Mouse (Mus musculus) inflammation-experienced regulatory T-cells, adult 6 months (primary cell): ENCODE results near the gene Ubl4b. TPM values are rescaled to one million over a fixed set of nuclear protein-coding genes. Genes with fewer than 3 reads are reported as not detected.

Experiments used
- ATAC-seq: one replicate; pipeline ENCODE4 v1.8.0; 2017
- polyA plus RNA-seq, 3 experiments: library from polyadenylated mRNA; unstranded; fragments of 100-300 nt; shearing (Covaris generic); gene quantifications; one replicate each; pipeline ENCODE4 v1.2.1; 2017

Ubl4b gene
- polyA plus RNA-seq, 3 experiments from 2014 or later = not detected

DNA sequence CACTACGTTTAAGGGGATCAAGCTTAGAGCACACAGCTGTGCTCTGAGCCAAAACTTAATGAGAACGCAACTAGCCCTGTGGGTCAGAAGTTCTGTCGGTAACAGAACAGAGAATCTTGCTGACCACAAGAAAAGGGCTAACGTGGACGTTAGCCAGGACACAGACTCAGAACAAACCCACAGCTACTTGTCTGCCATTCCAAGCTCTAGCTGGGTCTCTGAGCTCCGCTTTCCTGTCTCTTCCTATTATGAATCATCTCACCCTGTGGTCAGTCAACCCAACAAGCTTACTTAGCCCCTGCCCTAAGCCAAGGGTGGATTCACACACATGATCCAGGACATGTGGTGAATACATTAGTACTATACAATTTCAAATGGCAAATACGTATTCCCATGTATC lies 12.9 kb upstream of the Ubl4b start:
- ATAC-seq = no peak

DNA sequence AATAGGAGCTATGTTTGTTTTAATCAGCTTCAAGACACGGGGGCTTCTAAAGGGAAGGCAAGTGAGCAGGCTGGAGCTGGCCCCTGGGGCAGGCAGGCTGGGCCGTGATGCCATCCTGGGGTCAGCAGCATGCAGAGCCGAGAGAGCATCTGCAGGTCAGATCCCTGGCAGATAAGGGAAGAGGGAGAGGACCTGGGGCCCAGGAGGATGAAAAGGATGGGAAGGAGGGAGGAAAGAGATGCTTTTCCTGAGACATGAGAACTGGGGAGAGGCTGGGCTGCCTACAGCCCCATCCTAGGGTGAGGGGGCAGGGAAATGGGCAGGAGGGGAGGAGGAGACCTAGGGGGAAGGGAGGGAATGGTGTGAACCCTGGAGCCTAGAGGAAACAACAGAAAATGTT lies 10.5 kb upstream of the Ubl4b start:
- ATAC-seq = no peak

DNA sequence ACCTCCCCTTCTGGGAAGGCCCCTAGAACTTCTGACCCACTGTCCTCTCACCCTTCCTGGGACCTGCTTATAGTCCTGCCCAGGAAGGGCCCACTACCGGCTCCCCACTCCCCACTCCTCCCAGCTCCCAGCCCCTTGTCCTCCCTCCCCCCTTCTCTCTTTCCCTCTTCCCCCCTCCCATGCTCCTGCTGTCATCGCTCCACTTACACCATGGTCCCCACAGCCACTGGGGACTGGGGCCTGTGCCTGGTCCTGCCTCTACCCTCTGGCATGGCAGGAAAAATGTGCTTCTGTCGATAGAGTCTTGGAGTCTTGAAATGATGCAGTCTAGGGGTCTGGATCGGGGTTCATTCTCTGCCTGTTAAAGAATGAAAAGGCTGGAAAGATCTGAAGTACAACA lies 9.0 kb upstream of the Ubl4b start:
- no peak for ATAC-seq

DNA sequence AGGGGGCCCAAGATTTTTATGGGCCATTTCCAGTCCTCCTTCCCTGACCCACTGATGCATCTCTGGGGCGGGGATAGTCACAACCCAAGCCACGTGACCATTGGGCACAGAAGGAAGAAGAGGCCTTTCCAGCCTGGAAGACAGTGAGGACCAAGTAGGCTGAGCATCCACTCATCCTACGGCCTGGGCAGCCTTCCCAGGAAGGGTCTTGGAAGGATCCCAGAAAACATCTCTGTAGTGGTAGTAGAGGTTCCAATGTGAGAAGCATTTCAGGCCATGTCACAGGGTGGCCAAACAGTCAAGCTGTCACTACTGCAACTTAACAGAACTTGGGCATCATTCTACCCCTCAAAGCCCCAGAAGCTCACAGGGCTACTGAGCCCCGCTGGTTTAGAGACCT lies 7.7 kb upstream of the Ubl4b start:
- ATAC-seq = no peak

DNA sequence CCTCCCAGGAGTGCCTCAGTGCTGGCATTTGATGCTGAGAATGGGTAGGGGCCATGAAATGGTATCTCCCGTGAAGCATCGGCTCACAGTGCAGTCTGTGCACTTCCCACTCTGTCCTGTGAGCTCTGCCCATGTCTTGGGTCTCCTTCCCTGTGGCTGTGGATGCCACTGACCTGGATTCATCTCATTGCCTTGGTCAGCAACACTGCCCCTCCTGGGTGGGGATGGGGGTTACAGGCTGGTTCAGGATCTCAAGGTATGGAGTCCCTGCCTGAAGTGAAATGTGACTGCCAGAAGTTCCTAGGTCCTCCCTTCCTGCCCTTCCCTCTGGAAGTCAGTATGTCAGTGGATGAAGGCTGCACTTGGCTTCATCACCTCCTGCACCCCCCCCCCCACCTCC lies 7.2 kb upstream of the Ubl4b start:
- no peak for ATAC-seq

DNA sequence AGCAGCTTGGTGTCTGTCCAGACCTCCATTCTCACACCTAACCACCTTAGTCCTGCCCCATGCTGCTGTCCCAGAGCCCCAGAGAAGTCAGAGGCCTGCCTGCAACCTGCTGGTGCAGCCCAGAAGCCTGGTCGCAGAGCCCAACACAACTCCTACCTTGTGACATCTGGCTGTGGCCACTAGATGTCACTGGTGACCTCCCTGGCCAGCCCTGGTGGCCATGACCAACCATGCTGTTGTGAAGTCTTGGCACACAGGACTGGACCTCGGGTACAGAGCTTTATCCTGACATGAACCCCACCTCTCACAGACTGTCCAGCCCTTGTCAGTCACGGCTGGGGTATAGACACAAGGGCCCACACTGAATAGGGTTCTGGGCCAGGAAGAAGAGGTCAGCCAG lies 4.3 kb upstream of the Ubl4b start:
- no peak for ATAC-seq

DNA sequence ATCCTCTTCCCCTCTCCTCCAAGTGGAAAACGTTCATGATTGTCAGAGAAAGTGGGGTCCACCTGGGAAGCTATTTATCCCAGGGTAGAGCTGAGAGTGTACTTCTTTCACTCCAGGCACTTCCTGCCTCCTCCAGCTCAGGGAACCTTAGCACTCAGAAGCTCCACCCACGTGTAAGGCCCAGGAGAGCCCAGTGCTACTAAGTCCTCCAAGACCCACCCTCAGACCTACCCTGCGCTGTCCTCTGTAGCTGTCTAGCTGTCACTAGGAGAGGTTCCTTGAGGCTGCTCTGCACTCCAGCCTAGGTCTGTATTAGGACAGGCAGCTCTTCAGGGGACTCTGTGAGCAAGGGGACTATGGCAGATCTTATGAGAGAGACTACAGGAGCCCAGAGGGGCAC lies 3.9 kb upstream of the Ubl4b start:
- ATAC-seq = no peak

DNA sequence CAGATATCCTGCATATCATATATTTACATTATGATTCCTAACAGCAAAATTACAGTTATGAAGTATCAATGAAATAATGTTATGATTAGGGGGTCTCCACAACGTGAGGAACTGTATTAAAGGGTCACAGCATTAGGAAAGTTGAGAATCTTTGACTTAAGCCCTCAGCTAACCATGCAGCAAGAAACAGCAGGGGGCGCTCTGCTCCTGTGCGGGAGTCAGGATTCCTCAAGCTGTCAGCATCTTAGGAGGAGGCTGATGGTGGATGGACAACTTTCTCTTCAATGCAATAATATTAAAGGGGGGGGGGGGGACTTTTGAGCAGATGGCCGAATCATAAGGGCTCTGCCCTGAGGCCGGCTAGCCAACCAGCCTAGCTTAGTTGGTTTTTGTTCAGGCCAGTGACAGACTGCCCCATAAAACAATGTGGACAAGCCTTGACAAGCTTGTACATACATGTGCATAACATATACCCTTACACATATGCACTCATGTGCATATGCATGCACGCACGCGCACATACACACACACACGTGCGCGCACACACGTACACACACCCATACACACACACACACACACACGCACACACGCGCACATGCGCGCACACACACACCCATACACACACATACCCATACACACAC lies 4.3 kb downstream of the Ubl4b start:
- no peak for ATAC-seq

DNA sequence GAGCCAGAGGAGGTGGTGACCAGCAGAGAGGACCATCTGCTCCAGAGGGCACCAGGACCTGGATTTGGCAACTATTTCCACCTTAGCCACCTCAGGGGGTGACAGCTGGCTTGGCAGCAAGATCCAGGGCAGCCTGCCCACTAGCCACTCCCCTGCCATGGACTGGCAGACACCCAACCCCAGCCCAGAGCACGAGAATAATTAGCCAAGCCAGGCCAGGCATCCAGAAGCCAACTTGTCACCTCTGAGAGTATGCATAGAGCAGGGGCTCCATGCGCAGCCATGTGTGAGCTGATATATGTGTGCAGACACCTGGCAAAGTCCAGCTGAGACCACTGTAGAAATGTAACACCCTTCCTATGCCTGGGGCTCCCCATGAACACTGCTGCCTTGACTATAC lies 7.9 kb downstream of the Ubl4b start:
- no peak for ATAC-seq

DNA sequence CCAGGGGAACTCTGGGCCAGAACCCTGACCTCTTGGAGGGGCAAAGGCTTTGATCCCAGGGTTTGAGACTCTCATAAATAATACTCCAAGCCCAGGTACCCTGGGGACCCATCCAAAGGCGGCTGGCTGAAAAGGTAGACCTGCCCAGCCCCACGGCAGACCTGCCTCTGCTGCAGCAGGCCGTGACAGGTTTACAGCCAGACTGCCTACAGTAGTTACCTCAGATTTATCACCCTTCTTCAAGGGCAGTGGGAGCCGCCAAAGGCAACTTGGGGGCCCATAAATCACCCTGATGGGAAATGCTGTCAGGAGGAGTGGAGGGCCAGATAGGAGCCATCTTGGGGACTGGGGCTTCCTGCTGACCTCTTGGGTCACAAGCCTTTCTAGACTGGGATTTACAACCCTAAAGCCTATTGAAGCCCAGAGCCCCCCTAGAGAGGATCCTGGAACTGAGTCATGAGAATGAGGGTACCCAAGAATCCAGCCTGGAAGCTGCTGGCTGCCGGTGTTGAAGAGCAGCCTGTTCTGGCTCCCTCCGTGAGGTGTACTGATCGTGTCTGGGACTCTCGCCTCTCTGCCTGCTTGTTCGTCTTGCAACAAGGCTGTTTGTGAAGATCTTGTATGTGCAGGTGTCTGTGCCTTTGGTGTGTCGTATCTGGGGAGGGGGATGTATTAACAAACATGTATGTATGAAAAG lies 9.0 kb downstream of the Ubl4b start:
- no peak for ATAC-seq

DNA sequence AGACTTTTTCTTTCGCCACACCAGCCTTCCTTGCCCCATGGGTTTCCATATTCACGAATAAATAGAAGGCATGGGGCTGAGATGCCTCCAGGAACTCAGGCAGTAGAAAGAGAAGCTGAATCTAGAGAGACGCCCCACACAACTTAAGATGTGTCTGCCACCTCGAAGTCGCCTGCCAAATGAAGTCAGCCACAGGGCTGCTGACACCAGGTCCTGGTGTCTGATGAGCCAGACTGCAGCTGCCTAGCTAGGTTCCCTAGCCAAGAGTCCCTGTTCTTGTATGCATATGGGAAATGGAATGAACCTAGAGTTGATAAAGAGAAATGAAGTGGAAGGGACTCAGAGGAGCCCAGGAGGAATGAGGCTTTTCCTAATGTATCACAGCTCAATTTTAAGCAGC lies 9.6 kb downstream of the Ubl4b start:
- ATAC-seq = no peak

DNA sequence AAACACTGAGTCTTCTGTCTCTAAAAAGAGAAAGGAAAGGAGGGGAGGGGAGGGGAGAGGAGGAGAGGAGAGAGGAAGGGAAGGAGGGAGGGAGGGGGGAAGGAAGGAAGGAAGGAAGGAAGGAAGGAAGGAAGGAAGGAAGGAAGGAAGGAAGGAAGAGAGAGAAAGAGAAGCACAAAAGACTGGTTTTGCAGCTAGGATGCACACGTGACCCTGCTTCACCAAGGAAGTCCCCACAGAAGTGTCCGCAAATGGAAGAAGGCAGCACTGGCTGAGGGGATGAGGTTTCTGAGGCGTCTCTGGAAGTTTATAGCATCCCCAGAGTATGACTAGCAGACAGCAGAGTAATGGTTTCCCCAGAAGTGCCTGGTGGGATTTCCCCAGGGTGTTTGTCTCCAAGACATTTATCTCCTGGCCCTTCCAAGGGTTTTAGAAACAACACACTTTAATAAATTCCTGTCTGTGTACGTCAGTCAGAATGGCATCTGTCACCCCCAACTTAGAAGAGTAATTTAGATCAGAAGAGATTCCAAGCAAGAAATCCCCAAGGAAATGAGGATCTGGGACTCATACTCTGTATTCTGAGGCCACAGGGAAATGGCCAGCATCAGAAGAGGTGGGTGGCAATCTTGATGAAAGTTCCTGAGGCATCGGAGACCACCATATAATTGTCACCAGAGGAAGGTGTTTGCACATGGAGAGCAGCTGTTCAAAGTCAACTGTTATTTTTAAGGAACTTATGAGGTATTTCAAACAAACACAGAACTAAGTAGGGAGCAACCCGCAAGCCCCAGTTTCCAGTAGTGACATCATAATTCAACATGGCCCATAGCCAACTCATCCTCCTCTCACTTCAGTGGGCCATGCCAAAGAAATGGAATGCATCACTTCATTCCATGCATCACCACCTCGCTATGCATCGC lies 11.5 kb downstream of the Ubl4b start:
- ATAC-seq = no peak

DNA sequence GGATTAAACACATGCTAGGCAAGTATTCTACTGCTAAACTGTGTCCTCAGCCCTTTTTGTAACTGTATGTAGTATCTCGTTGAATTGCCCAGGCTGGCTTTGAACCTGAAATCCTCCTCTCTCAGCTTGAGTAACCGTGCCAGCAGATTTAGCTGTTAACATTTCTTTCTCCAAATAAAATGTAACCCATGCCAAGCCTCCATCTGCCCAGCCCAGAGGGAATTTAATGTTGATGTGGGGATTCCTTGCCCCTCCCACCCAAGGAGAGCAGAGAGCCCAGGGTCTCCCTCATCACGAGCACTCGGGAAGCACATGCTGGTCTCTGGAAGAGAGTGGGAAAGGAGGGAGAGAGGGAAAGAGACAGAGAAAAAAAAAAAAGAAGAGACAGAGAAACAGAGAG lies 12.3 kb downstream of the Ubl4b start:
- ATAC-seq = no peak

DNA sequence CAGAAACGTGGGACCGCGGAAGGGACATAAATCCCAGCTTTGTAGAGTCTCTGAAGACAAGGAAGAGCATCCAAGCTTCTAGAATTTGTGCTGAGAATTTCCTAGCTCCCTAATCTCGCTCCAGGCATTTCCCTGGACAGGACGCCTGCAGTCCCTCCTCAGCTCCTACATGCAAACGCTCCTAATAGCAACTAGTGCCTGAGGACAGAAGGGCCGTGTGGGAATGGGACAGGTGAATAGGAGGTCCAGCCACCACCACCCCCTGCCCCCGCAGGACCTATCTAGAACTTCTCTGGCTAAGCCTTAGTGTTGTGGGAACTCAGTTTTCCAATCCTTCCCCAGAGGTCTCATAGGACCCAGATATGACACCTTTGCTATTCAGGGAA lies 17.4 kb downstream of the Ubl4b start:
- no peak for ATAC-seq

DNA sequence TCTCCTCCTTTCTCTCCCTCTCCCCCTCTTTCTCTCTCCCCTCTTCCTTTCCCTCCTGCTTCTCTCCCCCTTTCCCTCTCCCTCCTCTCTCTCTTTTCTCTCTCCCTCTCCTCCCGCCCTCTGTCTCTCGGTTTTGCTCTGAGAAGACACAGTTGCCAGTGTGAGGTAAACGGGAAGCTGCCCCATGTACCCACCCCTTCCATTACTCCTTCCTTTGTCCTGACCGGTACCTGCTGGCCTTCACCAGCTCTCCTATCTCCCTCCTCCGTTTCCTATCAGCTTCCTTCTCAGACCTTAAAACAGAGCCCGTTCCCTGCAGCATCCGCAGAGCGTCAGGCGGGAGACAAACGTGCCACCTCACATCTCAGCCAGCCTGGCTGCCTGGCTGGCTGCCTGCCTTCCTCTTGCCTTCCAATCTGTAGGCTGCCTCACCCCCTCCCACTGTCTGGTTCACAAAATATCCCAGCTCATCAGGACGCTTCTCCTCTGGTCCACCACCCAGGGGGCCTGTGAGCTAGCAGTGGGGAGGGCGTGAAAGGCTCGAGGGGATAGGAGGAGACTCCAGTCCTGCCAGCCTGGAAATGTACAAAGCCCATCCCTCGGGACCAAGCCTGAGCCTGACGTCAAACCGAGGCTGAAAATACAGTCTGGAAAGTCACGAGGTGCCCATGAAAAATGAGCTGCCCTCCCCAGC lies 17.9 kb downstream of the Ubl4b start:
- no peak for ATAC-seq

DNA sequence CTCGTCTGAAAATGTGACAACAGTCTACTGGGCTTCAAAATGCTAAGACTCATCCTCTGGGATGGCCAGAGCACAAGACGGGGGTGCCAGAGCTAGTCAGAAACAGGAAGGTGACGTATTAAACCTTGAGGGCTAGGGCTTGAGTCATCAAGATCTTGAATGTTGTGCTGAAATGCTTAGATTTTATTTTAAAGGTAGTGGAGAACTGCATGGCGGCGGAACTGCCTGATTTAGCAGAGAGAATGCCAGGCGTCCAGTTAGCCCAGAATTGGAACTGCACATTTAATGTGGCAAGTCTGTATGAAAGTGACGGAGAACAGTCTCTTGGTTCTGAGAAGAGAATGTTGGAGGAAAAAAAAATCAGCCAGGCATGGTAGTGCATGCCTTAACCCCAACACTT lies 19.9 kb downstream of the Ubl4b start:
- ATAC-seq = no peak

DNA sequence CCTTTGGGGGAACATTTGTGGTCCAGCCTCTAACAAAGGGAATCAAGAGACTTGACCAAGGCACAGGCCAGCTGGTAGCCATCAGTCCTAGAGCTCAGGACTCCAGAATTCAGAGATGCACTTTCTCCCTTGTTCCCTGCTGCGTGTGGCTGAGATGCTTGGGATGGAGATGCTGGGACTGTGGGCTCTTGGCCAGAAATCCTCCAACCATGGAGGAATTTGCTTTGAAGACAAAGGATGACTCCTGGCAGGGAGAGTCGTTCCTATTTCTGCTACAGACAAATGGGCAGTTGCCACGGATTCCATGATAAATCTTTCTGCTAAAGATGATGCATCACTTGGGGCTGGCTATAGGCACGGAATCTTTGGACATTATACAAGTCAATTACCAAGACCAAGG lies 21.3 kb downstream of the Ubl4b start:
- ATAC-seq = no peak

DNA sequence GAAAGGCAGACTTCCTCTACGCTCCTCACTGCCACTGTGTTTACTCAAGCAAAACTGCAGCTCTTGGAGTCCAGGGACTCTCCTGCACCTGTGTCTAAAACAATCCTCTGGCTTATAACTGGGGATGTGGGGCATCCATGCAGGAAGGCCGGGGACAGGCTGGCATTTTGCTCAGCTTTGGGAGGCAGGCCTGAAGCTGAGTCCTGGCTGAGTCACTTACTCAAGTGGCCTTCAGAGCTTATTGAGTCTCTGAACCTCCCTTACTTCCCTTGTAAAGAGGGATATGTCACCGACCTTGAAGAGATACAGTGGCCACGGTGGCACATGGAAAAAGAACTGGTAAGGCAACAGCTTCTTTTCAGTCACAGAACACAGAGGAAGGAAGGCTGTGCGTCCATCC lies 24.3 kb downstream of the Ubl4b start:
- ATAC-seq = no peak

DNA sequence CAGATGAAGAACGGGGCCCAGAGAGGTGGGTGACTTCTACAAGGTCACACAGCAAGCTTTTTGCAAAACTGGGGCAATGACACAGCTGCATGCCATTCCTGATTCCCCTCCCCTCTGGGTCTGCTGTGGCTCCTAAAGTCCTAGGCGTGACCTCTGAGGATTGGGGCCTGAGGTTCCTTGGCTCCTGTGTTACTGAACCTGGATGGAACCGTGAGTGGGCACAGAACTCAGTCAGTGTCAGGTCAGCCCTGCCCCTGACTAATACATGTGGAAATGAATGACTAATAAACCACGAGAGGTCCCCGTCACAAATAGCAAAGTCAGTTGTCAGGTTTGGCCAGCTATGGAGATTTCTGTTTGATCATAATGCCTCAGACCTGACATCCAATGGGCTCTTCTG lies 25.7 kb downstream of the Ubl4b start:
- ATAC-seq = no peak

DNA sequence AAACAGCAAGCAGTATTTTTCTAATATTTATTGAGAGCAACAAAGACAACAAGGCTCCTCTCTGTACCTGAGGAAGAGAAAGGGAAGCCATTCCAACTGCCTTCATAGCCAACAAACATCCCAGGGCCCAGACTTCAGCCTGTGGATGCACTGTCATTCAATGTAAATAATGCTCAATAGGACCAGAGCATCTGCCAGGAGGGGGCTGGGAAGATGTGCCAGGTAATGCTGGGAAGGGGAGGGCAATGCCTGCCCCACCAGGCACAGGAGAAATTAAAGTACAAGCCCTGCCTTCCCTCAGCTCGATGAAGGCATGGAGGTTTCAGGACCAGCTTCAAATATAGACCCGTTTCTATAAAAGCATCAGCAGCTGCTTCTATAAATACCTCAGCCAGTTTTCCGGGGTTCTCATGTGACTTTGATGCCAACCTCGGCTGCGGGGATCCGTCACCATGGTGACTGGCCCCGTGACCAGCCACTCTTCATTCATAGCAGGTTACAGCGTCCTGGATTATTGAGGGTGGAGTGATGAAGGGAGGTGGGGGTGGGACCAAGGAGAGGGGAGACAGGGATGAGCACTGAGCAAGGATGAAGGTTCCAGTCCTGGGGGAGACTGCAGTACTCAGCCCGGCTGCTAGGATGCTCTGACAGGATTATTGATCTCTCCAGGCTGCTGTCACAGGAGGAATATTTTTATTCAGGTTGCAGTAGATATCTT lies 26.3 kb downstream of the Ubl4b start:
- no peak for ATAC-seq

DNA sequence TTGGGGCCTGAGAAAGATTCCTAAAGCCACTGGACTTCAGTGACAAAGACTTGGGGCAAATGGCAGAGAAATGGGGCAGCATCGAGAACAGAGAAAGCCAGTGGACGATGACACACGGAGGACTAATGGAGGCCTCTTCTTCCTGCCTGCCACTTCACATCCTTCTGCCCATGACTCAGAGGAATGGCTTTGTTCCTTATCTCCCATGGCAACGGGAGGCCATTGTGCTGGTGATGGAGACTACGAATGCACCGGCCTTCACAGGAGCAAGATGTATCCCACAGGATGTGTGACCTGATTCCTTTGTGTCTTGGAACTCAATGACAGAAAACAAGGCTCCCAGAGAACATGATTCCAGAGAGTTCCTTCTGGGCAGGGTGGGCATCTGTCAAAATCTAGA lies 30.3 kb downstream of the Ubl4b start:
- ATAC-seq = no peak

DNA sequence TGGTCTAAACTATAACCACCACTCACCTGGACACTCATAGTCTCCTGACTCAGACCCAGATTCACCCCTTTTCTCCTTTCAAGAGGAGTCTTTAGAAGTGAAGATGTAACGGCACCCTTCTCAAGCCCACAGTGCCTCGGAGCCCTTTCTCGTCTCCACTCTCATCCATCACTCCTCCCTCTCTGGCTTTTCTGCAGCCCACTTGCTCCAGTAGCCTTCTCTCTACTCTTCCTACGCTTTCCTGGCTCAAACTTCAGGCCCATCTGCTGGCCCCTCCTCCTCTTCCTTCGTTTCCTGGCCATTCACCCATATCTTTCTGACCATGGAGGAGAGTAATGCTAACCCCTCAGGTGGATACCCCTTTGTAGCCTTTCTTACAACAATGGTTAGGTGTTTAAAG lies 33.9 kb downstream of the Ubl4b start:
- no peak for ATAC-seq
